Mouse (Mus musculus) cortical plate, adult 2 months (tissue): ENCODE data around the gene Dmrt2.

Experiments
- CTCF ChIP-seq: fragments of 200-500 bp; IDR thresholded peaks from 2 replicates; pipeline ENCODE4 v1.5.1; 2011; ENCODE audit warnings: mild to moderate bottlenecking, control low read depth, low read length; ENCODE audit not compliant: insufficient read depth; ENCODE audit errors: extremely low read depth
- POLR2A ChIP-seq: fragments of 200-500 bp; IDR thresholded peaks from 2 replicates; pipeline ENCODE4 v1.6.1; 2011; ENCODE audit warnings: mild to moderate bottlenecking, low read length, control low read depth; ENCODE audit not compliant: insufficient read depth; ENCODE audit errors: extremely low read depth

DNA sequence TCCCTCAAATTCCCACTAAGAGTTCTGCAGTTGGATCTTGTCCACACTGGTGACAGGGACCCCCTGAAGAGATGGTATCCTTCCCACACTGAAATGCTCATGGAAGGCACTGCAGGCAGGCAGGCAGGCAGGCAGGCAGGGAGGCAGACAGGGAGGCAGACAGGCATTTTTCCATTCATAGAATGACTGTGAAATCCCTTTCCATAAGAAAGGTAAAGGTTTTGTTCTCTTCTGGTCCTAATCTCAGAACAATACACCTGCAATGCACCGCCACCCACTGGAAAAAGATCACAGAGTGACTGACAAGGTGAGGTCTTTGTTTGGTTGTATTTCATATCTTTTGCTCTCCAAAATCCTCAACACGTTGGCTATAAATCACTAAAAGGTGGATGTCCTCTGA lies 42.7 kb downstream of the Dmrt2 start:
- no peak for TF ChIP-seq CTCF
- no peak for TF ChIP-seq POLR2A
